Mouse (Mus musculus): ENCODE results near the gene Mafg. TPM values are rescaled to one million over a fixed set of nuclear protein-coding genes. Genes with fewer than 3 reads are reported as not detected.
A peak's percentile ranks its signal among the peaks of the same experiment; 100 is the strongest.

Gene Mafg
- total RNA-seq, 1 experiment from 2014 or later: 76.5 TPM

DNA sequence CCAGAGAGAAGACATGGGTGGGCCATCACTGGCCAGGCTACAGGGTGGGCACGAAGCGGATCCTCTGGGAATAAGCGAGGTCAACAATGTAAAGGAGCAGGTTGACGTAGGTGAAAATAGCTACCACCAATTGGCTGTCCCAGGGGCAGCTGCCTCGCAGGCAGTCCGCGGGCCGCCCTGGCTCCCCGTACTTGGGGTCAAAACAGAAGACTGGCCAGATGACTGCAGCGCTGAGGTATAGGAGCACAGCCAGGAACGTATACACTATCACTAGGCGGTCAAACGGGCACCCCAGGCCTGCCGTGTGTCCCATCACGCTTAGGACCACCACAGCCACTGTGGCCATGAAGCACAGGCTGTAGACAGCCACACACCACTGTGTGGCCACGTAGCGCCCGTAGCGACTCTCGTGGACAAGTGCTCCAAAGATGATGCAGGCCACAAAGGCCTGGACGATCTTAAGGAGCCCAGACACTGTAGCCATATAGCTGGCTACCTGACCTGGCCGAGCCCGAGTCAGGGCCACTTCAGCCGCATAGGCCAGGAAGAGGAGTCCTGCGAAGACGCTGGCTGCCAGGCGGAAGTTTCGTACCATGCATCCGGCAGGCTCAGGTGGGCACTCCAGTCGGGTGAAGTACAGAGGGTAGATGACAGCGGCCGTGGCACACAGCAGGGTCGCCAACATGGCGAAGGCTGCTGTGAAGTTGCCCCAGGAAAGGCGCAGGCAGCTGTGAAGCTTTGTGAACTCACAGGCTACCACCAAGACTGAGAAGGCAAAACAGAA, 13.8 kb upstream of the Mafg start:
- DNase-seq: no peak

DNA sequence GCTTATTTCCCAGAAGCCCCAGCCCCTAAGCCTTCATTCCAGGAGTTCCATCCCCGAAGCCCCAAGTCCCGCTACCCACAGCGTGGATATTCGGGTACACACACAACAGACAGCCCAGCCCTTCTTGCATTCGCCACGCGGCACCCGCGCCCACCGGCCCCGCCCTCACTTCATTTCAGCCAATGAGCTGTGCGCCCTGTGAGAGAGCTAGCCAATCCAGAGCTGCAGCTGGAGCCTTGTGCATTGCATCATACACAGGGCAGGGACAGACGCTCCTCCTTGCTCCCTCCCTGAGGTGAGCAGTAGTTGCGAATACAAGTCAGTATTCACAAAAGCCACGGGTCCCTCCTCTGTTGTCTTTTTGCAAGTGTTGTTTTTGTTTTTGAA, 10.2 kb upstream of the Mafg start, which contains the start of gene Pycr1:
Gene Pycr1, minus strand, starts transcription at position 169 of the 387 bp plus-strand sequence.
- DNase-seq: peak; percentile 92

DNA sequence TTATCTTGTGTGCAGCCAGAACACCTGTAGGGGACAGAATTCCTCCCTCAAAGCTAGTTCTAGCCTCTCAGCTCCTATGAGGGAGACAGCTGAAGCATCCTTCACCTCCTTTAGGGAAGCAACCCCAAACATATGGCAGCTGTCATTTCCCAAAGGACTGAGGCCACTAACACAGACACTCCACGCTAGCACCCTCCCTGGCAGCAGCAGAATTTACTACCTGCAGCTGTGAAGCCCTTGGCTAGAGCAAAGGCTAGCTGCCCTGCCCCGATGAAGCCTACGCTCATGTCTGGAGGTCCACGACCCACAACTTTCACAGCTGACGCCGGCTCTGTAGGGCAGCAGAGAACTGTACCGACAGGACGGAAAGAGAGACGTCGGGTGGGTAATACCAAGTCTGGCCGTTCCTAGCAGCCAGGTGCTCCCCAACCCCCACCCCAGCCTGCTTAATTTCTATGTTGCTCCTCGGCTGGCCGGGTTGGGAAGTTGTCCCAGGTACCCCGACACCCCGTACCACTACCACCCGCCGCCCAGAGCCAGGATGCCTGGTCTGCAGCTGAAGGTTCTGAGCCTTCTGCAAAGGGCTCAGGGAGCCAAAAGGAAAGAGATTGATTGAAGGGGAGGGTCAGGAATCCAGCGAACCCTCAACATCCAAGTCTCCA, 9.7 kb upstream of the Mafg start:
- no peak for DNase-seq

DNA sequence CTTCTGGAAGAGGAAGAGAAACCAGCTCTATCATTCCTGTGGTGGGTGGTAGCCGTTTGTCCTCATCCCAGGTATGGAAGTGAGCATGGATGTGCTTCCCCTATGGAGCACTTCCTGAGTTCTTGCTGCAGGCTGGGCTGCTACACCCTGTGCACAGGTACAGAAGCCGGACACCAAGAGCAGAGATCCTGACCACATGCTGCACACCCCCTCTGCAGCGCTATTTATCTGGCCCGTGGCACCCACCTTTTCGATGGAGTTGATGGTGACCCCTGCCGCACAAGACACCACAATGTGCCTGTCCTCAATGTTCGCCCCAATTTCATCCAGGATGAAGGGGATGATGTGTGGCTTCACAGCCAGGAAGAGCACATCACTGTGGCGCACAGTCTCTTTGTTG, 8.5 kb upstream of the Mafg start:
- DNase-seq: no peak

DNA sequence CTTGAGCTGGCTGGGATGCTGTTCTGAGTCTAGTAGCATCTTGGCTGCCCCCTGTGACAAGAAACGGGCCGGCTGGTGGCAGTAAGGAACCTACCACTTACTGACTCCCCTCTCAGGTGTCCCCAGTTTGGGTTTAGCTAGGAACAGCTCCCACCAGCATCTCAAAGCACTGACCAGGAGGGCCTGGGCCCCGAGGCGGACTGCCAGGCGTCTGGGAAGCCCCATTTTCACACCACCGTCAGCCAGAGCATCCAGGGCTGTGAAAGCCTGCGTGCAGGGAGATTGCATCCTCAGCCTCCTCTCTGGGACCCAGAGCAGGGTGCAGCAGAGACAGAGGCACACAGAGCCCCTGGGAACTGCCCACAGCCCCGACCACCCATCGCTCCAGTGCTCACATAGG, 7.9 kb upstream of the Mafg start:
- no peak for DNase-seq

DNA sequence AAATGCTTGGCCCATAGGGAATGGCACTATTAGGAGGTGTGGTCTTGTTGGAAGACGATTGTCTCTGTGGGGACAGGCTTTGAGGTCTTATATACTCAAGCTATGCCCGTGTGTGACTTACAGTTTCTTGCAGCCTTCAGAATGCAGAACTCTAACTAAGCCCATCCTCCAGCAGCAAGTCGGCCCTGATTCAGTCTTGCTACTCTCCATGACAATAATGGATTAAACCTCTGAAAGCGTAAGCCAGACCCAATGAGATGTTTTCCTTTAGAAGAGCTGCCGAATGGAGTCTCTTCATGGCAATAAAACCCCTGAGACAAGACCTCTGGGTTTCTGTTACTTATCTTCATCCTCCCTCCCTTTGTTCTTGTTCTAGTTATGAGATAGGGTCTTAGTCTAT, 1.4 kb upstream of the Mafg start:
- DNase-seq: no peak

DNA sequence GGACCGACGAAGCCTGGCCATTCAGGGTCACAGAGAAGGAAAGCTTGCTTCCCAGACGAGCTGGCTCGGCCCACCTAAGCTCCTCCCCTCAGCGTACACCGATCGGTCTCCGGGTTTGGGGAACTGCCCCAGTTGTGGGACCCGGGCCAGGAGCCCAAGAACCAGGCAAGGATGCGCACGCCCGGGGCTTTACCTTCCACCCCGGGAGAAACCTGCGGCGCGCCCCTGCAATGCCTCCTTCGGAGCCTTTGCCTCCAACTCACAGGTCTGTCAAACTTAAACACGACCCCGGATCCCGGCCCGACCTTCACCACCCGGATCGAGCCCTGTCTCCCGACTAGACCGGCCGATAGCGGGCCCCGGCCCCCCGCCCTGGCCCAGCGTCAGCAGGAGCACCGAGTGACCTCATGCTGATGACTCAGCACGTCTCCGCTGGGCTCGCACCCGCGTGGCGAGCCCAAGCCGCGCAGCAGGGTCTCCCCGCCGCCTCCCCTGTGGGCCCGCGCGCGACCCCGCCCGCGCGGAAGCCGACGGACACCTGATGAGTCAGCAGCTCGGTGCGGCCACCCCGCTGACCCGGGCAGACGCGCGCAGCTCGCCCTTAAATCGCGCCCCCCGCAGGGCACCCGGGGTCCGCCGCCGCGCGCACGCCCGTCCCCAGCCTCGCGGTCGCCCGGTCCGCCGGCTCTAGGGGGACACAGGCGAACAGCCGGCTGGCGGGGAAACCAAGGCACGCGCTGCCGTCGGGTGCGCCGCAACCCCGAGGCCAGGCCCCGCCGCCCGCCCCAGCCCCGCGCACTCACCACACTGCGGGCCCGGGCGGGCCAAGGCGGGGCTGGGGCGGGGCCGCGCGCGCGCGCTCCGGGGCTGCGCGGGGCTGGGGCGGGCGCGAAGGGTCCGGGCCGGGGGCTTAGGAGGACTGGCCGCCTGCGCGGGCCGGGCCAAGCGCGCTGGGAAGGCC, 561 bp downstream of the Mafg start:
- DNase-seq: peak; percentile 82

DNA sequence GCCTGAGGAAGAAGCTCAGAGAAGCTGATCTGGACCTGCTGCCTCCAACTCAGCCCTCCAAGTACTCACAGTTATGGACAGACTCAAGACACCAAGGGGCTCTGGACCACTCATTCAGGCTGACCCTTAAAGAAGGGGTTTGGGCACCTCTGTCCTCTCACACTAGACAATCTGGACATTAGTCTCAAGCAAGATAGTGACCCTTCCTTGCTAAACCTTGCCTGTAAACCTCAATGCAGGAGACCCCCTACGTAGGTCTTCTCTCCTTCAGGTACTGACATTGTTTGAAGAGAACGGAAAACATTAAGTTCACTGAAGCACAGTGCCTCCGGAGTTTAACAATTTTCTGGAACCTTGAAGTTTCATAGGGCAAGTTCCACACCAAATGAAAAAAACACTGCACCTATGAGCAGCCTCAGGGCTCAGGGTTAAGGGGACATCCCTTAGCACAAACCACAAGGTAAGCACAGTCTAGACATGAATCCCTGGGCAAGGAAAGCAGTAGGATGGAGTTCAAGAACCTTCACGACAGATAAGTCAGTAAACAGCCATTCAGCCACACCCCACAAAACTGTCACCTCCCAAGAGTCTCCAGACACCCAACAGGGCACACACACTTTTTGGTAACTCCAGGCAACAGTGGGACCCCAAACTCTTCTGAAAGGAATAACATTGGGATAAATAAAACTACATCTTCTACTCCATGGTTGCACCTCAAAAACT, 1.5 kb downstream of the Mafg start:
- no peak for DNase-seq

DNA sequence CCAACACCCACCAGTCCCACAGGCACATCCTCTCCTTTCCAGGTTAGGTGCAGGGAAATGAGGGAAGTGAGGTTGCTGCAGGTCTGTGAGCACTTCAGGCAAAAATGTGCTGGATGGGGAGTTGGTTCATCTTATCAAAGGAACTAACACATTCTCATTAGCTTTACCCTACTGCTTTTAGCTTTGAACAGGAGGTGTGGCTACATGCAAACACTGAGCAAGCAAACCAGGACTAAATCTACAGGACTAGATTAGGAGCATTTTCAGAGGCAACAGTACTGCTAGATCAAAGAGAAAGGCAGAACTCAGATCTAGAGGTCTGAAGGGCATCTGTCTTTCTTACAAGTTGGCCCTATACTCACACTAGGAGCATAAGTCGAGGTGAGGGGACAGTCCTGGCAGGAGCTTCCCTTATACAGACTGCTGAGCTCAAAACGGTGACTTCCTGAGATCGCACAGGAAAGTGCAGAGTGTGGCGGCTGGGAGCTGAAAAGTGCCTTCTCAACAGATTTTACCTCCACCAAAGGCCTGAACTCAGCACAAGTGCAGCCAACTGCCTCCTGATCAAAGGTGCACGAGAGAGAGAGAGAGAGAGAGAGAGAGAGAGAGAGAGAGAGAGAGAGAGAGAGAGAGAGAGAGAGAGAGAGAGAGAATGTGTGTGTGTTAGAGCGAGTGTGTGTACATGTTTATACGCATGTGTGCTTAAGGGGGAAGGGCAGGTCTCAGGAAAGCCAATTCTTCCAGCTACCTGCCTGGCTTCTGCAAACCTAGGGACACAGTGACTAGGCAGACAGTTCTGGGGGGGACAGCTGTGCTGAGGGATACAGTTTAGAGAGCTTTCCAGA, 2.3 kb downstream of the Mafg start:
- no peak for DNase-seq

DNA sequence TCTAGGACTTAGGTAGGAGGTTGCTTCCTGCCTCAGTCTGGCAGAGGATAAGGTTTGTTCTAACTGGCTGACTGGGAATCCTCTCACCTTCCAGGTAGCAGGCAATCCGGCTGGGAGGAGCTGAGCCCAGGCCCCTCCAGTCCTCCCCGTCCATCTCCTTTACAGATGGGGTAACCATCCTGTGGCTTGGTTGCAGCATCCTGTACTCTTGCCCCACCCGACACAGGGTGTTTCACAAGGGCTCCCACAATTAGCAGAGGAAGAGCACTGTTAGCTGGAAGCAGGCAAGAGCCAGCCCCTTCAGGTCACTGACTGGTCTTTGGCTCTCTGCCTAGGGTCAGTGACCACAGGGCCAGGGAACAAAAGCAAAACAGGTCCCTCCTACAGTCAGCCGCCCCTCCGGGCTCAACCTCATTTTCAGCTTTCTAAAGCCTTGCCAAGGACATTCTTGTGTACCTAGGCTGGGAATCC, 3.0 kb downstream of the Mafg start:
- no peak for DNase-seq

DNA sequence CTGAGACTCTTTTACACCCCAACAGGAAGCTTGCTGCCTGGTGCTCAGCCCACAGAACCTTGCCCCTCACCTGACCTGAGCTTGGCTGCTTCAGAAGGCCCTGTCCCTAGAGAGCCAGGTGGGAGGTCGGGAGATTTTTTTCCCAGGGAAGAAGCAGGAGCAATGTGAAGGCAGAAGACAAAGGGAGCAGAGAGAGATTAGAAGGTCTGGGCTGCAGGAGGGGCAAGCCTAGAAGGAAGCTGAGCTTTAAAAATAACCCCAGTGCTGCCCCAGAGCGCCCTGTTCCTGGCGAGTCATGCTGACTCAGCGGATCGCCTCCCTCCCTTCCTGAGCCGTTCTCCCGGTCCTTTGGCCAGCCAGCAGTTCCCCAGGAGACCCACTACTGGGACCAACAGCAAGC, 3.5 kb downstream of the Mafg start:
- peak; percentile 69 for DNase-seq

DNA sequence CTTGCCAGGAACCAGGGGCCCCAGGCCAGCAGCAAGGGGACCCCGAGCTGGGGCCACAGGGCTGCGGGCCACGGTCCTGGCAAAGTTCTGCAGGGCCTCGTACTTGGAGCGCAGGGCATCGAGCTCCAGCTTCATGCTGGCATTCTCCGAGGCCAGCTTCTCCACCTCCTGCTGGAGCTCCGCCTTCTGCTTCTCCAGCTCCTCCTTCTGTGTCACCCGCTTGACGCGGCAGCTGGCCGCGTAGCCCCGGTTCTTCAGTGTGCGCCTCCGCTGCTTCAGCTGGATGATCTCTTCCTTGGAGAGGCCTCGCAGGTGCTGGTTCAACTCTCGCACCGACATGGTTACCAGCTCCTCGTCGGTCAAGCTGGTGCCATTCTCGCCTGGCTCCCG, 4.1 kb downstream of the Mafg start:
- DNase-seq: peak; percentile 52

DNA sequence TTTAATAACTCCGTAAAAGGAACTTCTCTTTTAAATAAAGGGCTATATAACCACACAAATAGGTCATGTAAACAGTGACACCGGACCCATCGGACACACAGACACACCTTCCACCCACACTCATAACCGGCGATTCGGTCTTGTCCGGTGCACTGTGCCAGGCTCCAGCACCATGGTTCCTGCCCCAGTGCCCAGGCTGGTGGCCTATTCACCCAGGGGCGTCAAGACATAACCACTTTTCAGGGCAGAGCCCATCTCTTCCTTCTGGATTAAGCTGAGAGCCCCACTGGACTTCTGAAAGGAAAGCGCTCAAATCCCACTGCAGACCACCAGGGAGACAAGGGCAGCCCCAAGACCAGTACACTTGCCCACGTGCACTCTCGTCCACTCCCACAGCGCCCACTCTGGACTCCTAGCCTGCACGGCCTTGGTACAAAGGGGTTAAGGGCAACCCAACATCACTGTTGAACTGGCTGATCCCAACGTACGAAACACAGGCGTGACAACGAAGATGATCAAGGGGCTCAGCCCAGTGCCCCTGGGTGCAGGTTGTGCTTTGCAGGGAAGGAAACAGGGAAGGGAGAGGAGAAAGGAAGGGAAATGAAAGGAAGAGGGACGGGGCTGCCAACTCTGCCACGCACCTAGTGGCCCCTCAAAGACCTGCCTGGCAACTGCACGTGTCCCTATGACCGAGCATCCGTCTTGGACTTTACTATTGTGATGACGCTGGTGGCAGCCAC, 4.6 kb downstream of the Mafg start:
- no peak for DNase-seq

DNA sequence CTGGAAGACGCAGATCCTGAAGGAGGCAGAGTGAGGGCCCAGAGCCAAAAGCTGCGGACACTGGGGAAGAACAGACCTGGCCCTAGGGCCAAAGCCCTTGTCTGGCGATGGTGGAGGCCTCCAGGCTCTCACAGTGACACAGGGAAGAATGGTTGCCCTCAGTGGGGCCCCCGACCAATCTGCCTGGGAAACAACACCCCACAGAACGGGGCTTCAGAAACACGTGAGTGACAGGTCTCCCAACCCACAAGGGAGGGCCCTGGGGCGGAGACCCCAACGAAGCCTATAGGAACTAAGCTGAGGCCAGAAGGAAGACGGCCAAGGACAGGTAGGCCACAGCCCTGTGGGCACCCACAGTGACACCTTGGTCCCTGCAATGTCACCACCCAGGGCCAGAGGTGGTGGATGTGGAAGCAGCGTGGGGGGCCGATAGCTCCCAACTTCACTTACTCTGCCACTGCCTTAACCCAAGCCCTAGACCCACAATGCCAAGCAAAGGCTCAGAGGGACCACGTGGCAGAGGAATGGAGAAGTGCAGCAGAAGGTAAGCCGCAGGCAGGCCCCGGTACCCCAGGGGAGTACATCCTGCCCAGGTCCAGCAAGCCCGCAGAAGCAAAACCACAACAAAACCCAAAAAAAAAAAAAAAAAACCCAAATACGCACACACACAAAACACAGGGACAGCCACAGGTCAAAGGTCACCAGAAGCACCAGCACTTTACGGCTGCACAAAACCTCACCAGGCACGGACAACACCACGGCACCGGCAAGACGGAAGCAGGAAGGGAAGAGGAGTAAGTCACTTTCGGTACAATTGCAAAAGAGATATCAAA, 5.7 kb downstream of the Mafg start:
- no peak for DNase-seq

DNA sequence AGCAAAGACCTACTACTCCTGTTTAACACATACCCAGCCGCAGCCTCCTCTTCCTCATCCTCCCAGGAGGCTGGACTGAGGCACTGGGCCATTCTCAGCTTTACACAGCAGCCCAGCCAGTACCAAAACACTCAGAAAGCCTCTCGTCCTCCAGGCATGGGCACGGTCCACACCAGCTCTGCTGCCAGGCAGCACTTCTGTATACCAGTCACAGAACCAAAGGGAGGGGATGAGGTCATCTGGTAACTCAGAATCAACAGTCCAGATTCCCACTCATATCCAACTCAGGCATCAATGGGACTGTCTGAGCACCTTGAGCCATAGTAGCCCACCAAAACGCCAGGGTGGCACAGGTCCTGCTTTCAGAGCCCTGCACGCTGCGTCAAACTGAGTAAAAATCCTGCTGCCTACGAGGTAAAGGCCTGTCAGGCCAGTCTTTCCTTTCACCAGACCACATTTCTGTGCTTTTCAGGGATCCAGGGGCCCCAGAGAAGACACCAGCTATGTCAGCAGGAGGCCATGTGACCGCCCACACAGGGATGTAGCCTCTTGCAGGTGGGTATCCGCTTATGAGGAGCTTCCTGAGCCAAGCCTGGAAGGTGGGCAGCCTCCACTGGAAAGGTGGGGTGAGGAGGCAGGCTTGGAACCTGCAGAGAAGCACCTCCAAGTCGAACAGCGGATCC, 6.5 kb downstream of the Mafg start:
- no peak for DNase-seq

DNA sequence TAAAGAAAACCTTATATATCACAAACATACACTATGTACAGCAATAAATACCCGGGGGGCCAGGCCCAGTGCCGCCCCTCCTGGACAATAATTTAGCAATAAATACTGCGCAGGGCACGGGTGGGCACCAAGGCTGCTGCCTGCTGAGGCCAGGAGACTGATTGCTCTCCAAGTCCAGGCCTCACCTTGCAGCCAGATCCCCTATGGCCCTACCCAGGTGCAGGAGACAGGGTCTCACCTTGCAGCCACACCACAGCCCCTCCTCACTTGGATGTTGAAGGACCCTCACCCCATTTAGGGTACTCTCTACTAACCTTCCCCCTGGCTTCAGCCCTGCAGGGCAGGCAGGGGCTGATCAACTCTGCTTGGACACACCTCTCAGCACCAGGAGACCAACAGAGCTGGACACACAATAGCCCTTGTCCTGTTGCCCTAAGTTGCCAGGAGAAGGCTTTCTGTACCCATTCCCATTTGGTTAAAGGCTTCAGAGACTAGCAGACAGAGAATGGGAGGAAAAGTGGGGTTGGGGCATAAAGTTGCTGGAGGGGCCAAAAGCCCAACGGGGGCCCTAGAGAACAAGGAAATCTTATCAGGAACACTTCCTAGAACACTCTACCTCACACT, 8.1 kb downstream of the Mafg start, which contains the start of gene Sirt7:
Gene Sirt7, minus strand, starts transcription at position 89 of the 624 bp plus-strand sequence.
- DNase-seq: no peak

DNA sequence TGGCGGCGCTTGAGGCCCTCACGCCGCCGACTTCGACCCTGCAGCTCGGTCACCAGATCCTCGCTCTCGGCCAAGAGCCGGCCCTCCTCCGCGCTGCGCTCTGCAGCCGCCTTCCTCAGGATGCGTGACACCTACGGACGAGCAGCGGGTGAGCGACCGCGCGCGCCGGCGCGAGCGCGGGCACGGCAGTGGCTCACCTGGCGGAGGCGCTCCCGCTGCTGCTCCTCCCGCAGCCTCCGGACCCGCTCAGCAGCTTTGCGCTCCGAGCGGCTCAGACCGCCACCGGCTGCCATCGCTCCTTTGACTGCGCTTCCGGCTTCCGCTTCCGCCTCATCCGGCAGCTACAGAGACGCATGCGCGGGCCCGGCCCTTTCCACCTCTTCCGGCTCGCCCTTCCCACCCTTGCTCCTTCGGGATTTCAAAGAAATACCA, 8.7 kb downstream of the Mafg start:
- DNase-seq: peak; percentile 90
